Mouse (Mus musculus) stomach, embryonic 15.5 days (tissue): Measurements from ENCODE around the gene Ipo9. TPM values are rescaled to one million over a fixed set of nuclear protein-coding genes. Genes with fewer than 3 reads are reported as not detected.
A peak's percentile ranks its signal among the peaks of the same experiment; 100 is the strongest.

Experiments
- ATAC-seq: fragments of 200-750 bp; cut with Nextera tagmentation; 2 replicates; pipeline ENCODE4 v1.8.0; 2017; ENCODE audit warnings: low read depth, moderate number of reproducible peaks, moderate TSS enrichment; ENCODE audit not compliant: insufficient read depth, low FRiP score
- H3K27ac ChIP-seq: fragments of 300-500 bp; sonication (generic); 2 replicates; pipeline ENCODE4 v1.5.1; 2015; ENCODE audit warnings: mild to moderate bottlenecking, inconsistent platforms
- H3K27me3 ChIP-seq: fragments of 300-500 bp; sonication (generic); replicated peaks from 2 replicates; pipeline ENCODE4 v1.6.1; 2015; ENCODE audit warnings: inconsistent platforms
- H3K36me3 ChIP-seq: fragments of 300-500 bp; sonication (generic); 2 replicates; pipeline ENCODE4 v1.6.1; 2015; ENCODE audit warnings: inconsistent platforms
- H3K4me1 ChIP-seq: fragments of 300-500 bp; sonication (generic); 2 replicates; pipeline ENCODE4 v1.6.1; 2015; ENCODE audit warnings: inconsistent platforms
- H3K4me2 ChIP-seq: fragments of 300-500 bp; sonication (generic); 2 replicates; pipeline ENCODE4 v1.6.1; 2015; ENCODE audit warnings: mild to moderate bottlenecking, inconsistent platforms
- H3K4me3 ChIP-seq: fragments of 300-500 bp; sonication (generic); replicated peaks from 2 replicates; pipeline ENCODE4 v1.5.1; 2015; ENCODE audit warnings: inconsistent platforms
- H3K9ac ChIP-seq: fragments of 300-500 bp; sonication (generic); 2 replicates; pipeline ENCODE4 v1.6.1; 2015; ENCODE audit warnings: inconsistent platforms
- H3K9me3 ChIP-seq: fragments of 300-500 bp; sonication (generic); 2 replicates; pipeline ENCODE4 v1.6.1; 2016; ENCODE audit warnings: inconsistent platforms
- WGBS: fragments of 180-500 bp; shearing (Covaris S2); methylation state at CpG from one replicate; pipeline ENCODE4 v1.1.7; 2015; 5-methylcytosine and 5-hydroxymethylcytosine counted together
- polyA plus RNA-seq: library from polyadenylated mRNA; unstranded; fragments of >200 nt; fragmentation: Nextera tagmentation; extraction: Ambion mirVana; gene quantifications from 2 replicates; pipeline ENCODE4 v1.2.1, GENCODE M21; 2015

The Ipo9 gene
- polyA plus RNA-seq = 88.7 and 96.5 TPM in 2 replicates

DNA sequence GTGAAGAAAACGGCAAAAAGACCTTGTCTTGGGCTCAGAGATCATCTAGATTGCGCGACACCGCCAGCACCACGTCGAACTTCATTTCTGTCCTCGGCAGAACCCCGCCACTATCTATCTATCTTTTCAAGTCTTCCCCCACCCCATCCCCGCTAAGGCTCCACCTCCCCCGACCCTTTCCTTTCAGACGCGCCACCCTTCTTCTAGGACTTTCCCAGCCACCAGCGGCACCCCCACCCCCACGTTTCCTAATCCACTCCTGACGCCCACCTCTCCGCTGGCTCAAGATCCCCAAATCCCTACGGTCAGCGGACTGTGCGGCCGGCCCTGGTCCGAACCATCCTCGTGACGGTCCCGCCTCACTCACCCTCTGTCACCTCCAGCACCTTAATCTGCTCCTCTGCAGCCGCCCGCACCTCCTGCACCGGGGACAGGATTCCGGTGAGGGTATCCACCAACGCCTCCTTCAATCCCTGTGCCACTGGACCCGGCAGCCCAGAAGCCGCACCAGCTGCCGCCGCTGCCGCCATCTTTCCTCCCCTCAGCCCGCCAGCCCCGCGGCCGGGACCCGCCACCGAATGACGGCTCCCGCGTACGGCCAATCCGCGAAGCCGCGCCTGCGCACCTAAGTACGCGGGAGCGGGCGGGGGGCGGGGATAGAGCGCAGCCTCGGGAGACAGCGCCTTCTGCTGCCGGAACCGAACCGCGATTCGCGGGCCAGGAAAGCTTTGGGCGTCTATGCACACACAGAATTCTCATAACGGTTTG is at the start of gene Ipo9:
Gene Ipo9, minus strand, starts transcription at position 599 of the 768 bp plus-strand sequence.
- H3K4me3 ChIP-seq = peak within 1 kb of the TSS; percentile 96
- H3K4me2 ChIP-seq = peak within 1 kb of the TSS; percentile 78
- H3K36me3 ChIP-seq = peaks cover 4% of the 10 kb centered on the region
- no peaks in the 10 kb centered on the region for H3K27me3 ChIP-seq
- peak; percentile 96 for ATAC-seq
- no peaks in the 10 kb centered on the region for H3K9me3 ChIP-seq
- peak within 1 kb of the TSS; percentile 97 for H3K9ac ChIP-seq
- under 1% methylated on average over 65 of the region's 65 CpGs for WGBS
- peak within 1 kb of the TSS; percentile 93 for H3K27ac ChIP-seq
- peaks cover 12% of the 10 kb centered on the region; the same call in 1 of the 2 replicates for H3K4me1 ChIP-seq

GRCm38 (mm10) chr1:135475571-135475895 is 45.2 kb upstream of the Ipo9 start:
- no peaks in the 10 kb centered on the region for H3K27me3 ChIP-seq
- no peaks in the 10 kb centered on the region for H3K9me3 ChIP-seq
- H3K36me3 ChIP-seq = peaks cover 9% of the 10 kb centered on the region; the same call in 1 of the 2 replicates
- H3K4me3 ChIP-seq = no peak overlapping the region
- H3K4me2 ChIP-seq = no peak overlapping the region
- no peak for ATAC-seq
- no peak overlapping the region for H3K9ac ChIP-seq
- WGBS = 91% methylated on average over 7 of the region's 7 CpGs
- peak overlapping the region; percentile 46 for H3K27ac ChIP-seq
- peaks cover 8% of the 10 kb centered on the region; the same call in 1 of the 2 replicates for H3K4me1 ChIP-seq

DNA sequence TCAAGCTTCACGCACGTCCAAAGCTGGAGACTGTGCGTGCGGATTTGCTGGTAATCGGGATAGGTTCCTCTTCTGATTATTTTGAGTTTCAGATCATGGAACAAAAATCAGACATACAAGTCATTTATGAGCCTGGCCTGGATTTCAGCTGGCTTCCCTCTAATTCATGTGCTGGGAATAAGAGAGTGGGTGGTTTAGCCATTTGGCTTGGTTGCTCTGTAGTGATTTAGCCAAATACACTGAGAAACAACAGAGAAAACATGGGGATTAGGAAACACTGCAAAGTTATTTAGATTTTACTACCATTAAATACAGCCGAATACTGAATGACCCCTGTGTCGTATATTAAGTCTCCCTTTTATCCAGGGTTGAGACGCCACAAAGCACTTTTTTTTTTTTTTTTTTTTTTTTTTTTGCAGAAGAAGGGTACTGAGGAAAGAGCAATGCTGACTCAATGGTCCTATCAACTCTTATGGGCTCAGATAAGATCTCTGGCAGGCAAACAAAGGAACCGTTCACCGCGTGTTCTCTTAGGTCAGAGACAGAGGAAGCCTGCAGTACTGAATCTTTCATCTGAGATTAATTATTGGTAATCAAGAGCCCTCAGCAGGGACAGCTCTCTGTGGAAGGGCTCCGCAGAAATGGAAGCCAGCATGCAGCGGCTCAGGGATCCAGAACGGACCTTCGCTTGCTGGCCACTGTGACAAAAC is 44.7 kb upstream of the Ipo9 start:
- WGBS = 61% methylated on average over 15 of the region's 15 CpGs

GRCm38 (mm10) chr1:135472536-135472935 is 42.2 kb upstream of the Ipo9 start:
- no peak overlapping the region for H3K9ac ChIP-seq
- H3K36me3 ChIP-seq = peaks cover 12% of the 10 kb centered on the region
- peaks cover 8% of the 10 kb centered on the region; the same call in 1 of the 2 replicates for H3K4me1 ChIP-seq
- ATAC-seq = no peak
- H3K27ac ChIP-seq = no peak overlapping the region
- no peak overlapping the region for H3K4me3 ChIP-seq
- H3K4me2 ChIP-seq = no peak overlapping the region
- 48% methylated on average over 5 of the region's 5 CpGs for WGBS
- H3K27me3 ChIP-seq = no peaks in the 10 kb centered on the region
- H3K9me3 ChIP-seq = no peaks in the 10 kb centered on the region

More for the DNA sequence above, 44.7 kb upstream of the Ipo9 start:
- H3K9me3 ChIP-seq = no peaks in the 10 kb centered on the region
- H3K36me3 ChIP-seq = peaks cover 12% of the 10 kb centered on the region; the same call in 1 of the 2 replicates
- H3K27me3 ChIP-seq = no peaks in the 10 kb centered on the region
- peaks cover 8% of the 10 kb centered on the region; the same call in 1 of the 2 replicates for H3K4me1 ChIP-seq
- no peak for ATAC-seq
- H3K4me3 ChIP-seq = no peak overlapping the region
- H3K27ac ChIP-seq = peak overlapping the region; percentile 46
- no peak overlapping the region for H3K4me2 ChIP-seq
- no peak overlapping the region for H3K9ac ChIP-seq

GRCm38 (mm10) chr1:135471742-135472141 is 41.4 kb upstream of the Ipo9 start:
- Histone ChIP-seq H3K27ac (no peak overlapping the region), H3K9me3 (no peaks in the 10 kb centered on the region), H3K4me1 (peaks cover 8% of the 10 kb centered on the region; the same call in 1 of the 2 replicates), H3K4me3 (no peak overlapping the region), H3K9ac (no peak overlapping the region), H3K27me3 (no peaks in the 10 kb centered on the region), H3K36me3 (peaks cover 19% of the 10 kb centered on the region), H3K4me2 (no peak overlapping the region)
- WGBS = 78% methylated on average over 5 of the region's 5 CpGs
- ATAC-seq = no peak

GRCm38 (mm10) chr1:135470546-135470945 is 40.2 kb upstream of the Ipo9 start:
- 86% methylated on average over 13 of the region's 13 CpGs for WGBS
- no peak for ATAC-seq

DNA sequence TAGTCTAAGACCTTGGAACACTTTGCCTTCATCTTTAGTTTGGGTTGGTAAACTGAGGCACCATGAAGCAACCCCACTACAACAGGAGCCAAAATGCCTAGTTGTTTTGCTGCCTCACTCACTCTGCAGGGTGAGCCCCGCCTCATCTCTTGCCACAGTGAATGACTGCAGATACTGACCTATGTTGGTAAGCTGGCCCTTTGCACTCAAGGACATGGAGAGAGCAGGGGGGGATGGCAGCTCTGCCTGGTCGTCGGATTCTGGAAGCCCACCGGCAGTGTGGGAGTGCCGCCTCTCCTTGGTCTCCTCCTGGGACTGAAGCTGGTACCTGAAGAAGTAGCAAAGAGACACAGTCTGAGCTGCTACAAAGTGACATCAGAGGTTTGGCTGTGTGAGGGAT is 37.2 kb upstream of the Ipo9 start:
- Histone ChIP-seq H3K36me3 (peaks cover 28% of the 10 kb centered on the region), H3K27ac (no peak overlapping the region), H3K27me3 (no peaks in the 10 kb centered on the region), H3K4me1 (peaks cover 7% of the 10 kb centered on the region), H3K4me3 (no peak overlapping the region), H3K4me2 (no peak overlapping the region), H3K9me3 (no peaks in the 10 kb centered on the region), H3K9ac (no peak overlapping the region)
- WGBS = 95% methylated on average over 5 of the region's 5 CpGs
- ATAC-seq = no peak

More at GRCm38 (mm10) chr1:135470546-135470945, 40.2 kb upstream of the Ipo9 start:
- no peak overlapping the region for H3K4me3 ChIP-seq
- H3K4me1 ChIP-seq = peaks cover 7% of the 10 kb centered on the region; the same call in 1 of the 2 replicates
- H3K9me3 ChIP-seq = no peaks in the 10 kb centered on the region
- H3K27ac ChIP-seq = no peak overlapping the region
- H3K9ac ChIP-seq = no peak overlapping the region
- no peak overlapping the region for H3K4me2 ChIP-seq
- H3K36me3 ChIP-seq = peaks cover 20% of the 10 kb centered on the region
- H3K27me3 ChIP-seq = no peaks in the 10 kb centered on the region

DNA sequence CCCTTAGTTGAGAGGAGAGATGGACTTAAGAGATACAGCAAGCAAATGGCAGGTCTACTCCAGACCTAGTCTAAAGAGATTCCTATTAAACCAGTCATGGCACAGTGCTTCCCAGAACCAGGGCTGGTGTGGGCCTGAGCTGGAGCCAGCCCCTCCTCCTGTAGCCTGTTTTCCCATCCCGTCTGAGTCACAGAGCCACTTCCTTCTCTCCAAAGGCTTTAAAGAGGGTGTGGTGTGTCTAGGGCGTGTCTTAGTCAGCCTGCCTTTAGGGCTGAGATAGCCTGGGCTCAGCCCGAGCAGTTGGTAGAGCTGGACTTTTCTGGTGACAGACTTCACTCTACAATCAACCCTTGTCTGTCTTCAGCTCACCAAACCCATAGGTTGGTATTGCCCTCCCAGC is 36.6 kb upstream of the Ipo9 start:
- Histone ChIP-seq H3K36me3 (peaks cover 26% of the 10 kb centered on the region), H3K9me3 (no peaks in the 10 kb centered on the region), H3K27me3 (no peaks in the 10 kb centered on the region), H3K4me2 (no peak overlapping the region), H3K4me1 (peaks cover 11% of the 10 kb centered on the region), H3K9ac (no peak overlapping the region), H3K27ac (no peak overlapping the region), H3K4me3 (no peak overlapping the region)
- ATAC-seq = peak; percentile 67; the same call in 1 of the 2 replicates
- 64% methylated on average over 3 of the region's 3 CpGs for WGBS

DNA sequence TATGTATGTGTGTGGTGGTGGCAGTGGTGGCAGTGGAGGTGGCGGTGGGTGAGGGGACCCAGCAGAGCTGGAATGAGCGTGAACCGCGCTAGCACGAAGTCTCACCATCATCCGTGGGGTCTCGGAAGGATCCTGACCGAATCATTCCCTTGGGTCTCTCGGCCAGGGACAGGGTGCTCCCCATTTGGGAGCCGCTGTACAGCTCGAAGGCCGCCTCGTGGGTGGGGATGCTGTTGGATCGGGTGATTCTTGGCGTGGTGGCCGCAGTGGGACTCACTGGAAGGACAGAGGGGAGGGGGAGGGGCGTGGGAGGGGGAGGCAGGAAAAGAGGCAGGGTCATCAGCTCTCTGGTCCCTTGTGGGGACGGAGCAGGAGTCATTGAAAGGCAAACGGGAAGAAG is 35.4 kb upstream of the Ipo9 start:
- Histone ChIP-seq H3K4me1 (peaks cover 12% of the 10 kb centered on the region), H3K36me3 (peaks cover 22% of the 10 kb centered on the region), H3K9me3 (no peaks in the 10 kb centered on the region), H3K9ac (no peak overlapping the region), H3K4me3 (no peak overlapping the region), H3K27me3 (no peaks in the 10 kb centered on the region), H3K27ac (no peak overlapping the region), H3K4me2 (no peak overlapping the region)
- WGBS = 90% methylated on average over 19 of the region's 19 CpGs
- ATAC-seq = no peak

DNA sequence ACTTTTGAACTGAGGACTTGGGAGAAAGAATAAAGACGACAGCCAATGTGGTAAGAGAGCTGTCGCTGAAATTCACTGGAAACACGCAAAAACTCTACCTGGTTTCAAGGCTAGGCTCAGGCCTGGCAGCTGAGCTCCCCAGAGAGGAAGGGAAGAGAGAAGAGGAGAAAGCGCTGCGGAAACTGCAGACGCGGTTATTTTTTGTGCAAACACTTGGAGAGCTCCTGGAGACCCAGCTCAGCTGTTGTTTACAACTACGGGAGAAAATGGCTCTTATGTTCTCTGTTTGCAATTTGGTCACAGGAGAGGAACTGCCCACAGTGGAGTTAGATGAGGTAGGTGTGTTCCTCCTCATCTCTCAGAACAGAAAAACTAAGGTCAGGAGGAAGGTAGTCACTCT is 32.4 kb upstream of the Ipo9 start:
- Histone ChIP-seq H3K9ac (no peak overlapping the region), H3K27me3 (no peaks in the 10 kb centered on the region), H3K4me3 (no peak overlapping the region), H3K4me2 (no peak overlapping the region), H3K27ac (peak overlapping the region; percentile 69), H3K4me1 (peaks cover 12% of the 10 kb centered on the region), H3K9me3 (no peaks in the 10 kb centered on the region), H3K36me3 (peaks cover 27% of the 10 kb centered on the region)
- no peak for ATAC-seq
- WGBS = 51% methylated on average over 8 of the region's 8 CpGs

DNA sequence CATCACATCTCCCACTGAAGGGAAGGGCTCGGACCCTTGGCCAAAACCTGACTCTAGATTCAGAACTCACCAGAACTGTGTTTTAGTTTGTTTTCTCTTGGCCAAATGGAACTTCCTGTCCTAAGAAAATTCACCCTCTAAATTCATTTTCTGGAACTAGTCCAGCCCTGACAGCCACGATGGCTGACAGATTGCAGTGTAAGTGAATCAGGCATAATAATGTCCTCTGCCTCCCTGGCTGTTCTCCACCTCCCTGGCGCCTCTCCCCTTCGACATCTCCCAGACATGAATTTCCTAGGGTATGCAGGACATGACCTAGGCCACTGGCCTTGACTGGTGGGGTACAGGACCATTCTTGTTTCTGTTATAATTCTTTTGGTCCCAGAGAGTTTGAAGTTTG is 32.0 kb upstream of the Ipo9 start:
- Histone ChIP-seq H3K4me1 (peaks cover 12% of the 10 kb centered on the region), H3K27me3 (no peaks in the 10 kb centered on the region), H3K4me3 (no peak overlapping the region), H3K9ac (no peak overlapping the region), H3K36me3 (peaks cover 25% of the 10 kb centered on the region), H3K9me3 (no peaks in the 10 kb centered on the region), H3K4me2 (no peak overlapping the region), H3K27ac (peak overlapping the region; percentile 74)
- 42% methylated on average over 4 of the region's 4 CpGs for WGBS
- no peak for ATAC-seq
